Mouse (Mus musculus): ENCODE results near the gene Vamp1.

Gene Vamp1

GRCm38 (mm10) chr6:125292256-125292655 is 76.9 kb downstream of the Vamp1 start:
- DNase-seq, result no peak

GRCm38 (mm10) chr6:125294049-125294448 is 78.7 kb downstream of the Vamp1 start:
- DNase-seq, result no peak

Measured in right cerebral cortex, adult 18-20 months (tissue).